Mouse (Mus musculus): ENCODE data around the gene Bst2. TPM values are rescaled to one million over a fixed set of nuclear protein-coding genes. Genes with fewer than 3 reads are reported as not detected.

The Bst2 gene
- 10 to 100 TPM; 12.8 to 13.8 TPM for total RNA-seq (2021)

- DNase-seq = peak; percentile 87
These were observed at the start of gene Bst2 for GRCm38 (mm10) chr8:71537028-71537867. Gene Bst2 (minus strand): TSS chr8:71537456.

DNA sequence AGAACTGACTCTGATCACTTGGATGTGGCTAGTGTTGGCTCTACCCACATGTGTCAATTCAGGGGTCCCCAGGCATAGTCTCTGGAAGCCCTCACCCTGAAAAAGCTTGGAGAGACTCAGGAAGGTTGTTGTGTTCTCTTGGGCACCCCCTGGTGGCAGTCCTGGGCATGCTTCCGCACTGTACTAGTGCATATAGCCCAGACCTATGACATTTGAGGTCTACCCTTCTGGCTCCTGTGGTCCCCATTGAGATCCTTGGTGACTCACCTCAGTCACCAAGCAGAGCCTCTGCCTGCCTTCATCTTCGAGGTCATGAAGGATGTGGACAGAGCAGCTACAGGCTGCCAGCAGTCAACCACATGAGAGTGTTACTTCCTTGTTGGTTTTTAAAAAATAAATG is 49.6 kb upstream of the Bst2 start:
- DNase-seq = peak; percentile 67

GRCm38 (mm10) chr8:71580201-71580600 is 42.9 kb upstream of the Bst2 start:
- no peak for DNase-seq

GRCm38 (mm10) chr8:71579476-71579875 is 42.2 kb upstream of the Bst2 start:
- peak; percentile 62 for DNase-seq

GRCm38 (mm10) chr8:71579009-71579408 is 41.8 kb upstream of the Bst2 start:
- DNase-seq = no peak

- DNase-seq = no peak
These were observed 40.7 kb upstream of the Bst2 start for GRCm38 (mm10) chr8:71577856-71578387.

DNA sequence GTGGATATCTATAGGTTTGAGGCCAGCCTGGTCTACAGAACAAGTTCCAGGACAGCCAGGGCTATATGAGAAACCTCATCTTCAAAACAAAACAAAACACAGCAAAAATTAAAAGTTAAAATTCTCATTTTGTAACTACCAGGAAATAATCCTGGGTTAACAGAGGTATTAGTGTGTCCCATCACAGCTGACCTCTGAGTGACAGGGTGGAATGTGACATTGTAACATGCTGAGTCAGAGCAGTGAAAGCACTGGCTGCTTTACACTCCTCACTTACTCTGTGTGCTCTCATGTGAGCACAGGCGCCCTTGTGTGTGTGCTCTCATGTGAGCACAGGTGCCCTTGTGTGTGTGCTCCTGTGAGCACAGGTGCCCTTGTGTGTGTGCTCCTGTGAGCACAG is 37.8 kb upstream of the Bst2 start:
- no peak for DNase-seq

- DNase-seq = peak; percentile 37
These were observed 37.2 kb upstream of the Bst2 start for GRCm38 (mm10) chr8:71574426-71574825.

DNA sequence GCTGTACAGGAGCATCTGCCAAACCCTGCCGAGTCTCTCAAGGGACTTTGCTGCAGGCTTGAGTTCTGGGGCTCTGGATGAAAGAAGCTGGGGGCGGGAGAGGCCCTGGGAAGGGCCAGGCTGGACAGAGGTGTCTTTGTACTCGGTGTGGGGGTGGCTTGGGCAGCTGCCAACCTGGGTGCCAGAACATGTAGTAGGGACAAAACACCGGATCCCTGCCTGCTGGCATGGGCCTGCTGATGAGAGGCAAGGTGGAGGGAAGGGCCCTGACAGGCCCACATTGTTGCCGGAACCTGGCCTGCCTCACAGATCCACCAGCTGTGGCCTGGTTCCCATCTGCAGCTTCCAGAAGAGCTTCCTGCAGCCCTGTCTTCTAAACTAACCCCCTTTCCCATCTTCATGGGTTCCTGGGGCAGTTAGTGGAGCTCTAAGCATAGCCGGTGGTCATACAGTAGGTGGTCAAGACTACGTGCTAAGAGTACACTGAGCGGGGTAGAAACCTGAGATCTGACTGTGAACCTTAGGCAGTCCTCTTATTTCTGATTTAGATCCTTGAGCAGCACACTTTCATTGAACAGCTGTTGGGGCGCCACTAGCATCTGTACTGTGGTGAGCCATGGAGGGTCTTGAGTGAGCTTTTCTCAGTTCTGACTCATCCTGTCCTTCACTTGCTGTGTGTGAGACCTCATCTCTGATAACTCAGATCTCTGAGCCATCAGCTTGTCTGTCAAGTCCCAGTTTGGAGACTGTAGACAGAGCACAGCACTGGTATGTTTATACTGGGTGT is 35.8 kb upstream of the Bst2 start:
- DNase-seq = peak; percentile 80

GRCm38 (mm10) chr8:71572077-71572476 is 34.8 kb upstream of the Bst2 start:
- DNase-seq = peak; percentile 10

DNA sequence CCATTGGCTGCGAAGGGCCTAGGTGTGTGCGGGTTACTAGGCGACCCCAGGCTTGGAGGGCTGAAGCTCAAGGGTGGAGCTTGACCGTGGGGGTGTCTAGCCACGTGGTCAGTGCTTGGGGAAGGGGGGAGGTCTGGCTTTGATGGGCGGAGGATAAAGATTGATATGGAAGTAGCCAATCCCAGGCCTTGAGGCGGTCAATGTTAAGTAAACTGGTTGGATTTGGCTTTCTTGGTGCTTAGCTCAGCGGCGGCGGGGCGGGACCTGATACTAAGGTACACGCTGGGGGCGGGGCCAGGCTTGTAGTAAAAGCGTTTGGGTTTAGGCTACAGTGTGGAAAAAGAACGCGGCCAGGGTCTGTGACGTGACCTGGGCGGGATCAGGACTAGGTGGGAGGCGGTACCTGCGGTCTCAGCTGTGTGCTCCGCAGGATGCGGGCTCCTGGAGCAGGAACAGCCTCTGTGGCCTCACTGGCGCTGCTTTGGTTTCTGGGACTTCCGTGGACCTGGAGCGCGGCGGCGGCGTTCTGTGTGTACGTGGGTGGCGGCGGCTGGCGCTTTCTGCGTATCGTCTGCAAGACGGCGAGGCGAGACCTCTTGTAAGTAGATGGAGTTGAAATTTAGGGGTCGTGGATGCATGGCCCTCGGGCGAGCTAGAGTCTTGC is 33.2 kb upstream of the Bst2 start:
- peak; percentile 83 for DNase-seq

DNA sequence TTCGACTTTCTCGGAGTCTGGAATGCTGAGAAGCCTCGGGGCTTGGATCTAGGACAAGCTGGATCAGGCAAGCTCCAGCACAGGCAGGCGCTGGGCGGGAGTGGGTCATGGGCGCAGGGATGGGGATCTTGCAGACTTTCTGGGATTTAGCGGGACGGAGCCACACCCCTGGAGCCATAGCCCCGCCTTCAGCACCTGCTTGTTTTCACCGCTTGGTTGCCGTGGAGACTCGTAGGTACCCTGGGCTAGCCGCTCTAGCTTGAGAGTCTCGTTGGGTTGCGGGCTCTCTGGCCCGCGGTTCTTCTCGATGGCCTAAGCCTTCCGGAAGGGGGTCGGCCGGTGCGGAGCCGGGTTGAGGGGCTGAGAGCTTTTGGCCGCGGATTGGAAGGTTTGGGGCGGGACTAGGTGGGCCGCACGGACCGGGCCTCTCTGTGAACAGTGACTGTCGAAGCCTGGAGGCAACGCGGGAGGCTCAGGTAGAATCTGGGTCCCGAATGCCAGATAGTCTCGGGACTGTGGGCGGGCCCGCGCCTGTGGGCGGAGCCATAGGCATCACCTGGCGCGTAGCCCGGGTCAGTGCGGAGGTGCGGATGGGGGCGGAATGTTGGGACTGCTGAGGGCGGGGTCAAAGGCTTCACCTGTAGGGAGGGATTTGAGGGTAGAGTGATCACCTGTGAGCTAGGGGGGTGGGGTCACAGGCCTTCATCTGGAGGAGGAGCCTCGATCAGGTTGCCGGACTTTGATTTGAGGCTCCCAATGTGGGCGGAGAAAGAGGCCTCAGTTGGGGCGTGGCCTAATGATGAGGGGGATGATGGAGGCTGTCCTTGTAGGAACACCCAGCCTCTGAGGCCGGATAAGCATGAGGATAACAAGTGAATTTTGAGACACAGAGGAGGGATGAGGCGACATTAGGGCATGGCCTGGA is 32.4 kb upstream of the Bst2 start:
- DNase-seq = peak; percentile 80

DNA sequence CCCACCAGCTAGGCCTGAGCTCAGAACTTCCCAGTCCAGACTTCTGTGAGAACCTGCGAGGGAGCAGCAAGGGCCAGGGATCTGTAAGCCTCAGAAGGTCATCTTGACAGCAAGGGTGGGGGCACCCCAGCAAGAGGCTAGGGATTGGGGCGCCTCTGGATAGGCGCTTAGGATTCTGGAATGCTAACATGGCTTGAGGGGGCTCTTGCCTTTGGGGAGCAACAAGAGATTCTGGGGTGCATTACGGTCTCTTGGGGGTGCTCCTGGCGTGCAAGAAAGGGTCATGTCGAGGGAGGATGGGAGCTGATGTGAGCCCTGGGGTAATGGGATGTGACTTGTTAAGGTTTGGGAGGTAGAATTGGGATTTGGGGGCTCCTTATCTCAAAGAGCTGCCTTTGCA is 31.7 kb upstream of the Bst2 start:
- peak; percentile 40 for DNase-seq

DNA sequence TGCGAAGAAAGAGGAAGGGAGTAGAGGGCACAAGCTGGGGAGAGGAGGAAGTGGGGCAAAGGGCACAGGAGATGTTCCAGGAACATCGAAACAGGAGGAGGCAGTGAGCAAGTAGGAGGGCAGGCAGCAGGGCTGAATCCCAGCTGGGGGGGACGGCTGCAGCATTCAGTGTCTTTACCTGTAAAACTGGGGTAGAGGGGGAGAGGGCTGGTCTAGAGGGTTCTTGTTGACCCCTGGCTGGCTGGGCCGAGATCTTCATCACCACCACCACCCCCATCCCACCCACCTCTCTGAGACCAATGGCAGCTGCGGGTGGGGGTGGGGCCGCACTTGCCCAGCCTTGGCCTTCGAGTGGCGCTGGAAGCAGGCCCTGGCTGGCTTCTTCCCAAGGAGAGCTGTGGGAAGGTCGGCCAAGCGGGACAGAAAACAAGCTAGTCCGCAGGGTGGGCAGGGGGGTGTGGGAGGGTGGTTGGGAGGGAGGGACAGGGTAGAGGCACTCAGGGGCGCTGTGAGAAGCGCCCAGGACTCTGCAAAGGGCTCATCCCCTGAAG is 31.2 kb upstream of the Bst2 start, which contains the start of gene Slc27a1:
Gene Slc27a1, plus strand, starts transcription at position 496 of the 551 bp plus-strand sequence.
- peak; percentile 91 for DNase-seq

- DNase-seq = no peak
These were observed 30.3 kb upstream of the Bst2 start for GRCm38 (mm10) chr8:71567587-71567986.

GRCm38 (mm10) chr8:71566501-71566900 is 29.2 kb upstream of the Bst2 start, which contains the start of gene Nxnl1:
Gene Nxnl1 (minus strand): TSS chr8:71566601.
- DNase-seq = no peak

DNA sequence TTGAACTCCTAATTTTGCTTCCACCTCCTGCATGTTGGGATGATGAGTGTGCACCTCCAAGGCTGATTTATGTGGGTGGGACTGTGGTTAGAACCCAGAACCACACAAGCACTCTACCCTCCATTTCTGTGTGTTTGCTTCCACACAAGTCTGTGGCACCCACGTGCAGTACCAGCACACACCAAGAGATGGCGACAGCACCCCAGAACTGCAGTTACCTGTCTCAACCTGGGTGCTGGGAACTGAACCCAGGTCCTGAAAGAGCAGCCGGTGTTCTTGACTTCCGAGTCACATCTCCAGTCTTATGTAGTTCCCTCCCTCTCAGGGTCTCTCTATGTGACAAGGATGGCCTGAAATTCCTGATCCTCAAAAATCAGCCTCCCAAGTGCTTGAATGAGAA is 26.7 kb upstream of the Bst2 start:
- no peak for DNase-seq

DNA sequence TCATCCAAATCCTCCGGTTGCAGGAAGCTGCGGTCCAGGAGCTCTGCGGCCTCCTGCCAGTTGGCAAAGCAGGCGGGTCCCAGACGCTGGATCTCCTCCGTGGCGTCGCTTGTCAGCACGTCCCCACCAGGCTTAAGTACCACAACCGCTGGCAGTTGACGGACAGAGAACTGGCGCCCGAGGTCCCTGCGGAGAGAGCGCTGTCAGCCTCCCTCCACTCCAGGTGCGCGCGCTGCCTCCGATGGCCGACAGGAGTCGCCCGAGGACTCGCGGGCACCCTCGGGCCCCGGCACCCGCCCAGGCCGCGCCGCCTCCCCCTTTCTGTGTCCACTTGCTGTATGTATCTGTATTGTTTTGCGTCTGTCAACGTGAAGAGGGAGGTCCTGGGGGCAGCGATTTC is 25.5 kb upstream of the Bst2 start:
- DNase-seq = peak; percentile 93

DNA sequence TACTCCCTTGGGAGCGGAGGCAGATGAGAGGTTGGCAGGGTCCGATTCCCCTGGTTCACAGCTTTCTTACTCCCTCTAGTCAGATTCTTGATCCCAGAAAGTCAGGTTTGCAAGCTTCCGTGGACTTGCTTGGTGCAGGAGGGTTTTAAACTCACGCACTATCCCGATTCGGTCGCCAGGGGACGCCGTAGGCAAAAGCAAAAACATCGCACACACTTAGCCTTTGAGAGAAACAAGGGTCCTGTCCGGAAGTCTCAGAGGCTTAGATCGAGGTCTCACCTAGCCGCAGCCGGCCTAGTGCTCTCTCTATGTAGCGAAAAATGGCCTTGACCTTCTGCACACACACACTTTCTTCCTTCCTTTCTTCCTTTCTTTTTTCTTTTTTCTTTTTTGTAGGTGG is 24.1 kb upstream of the Bst2 start:
- DNase-seq = peak; percentile 71

DNA sequence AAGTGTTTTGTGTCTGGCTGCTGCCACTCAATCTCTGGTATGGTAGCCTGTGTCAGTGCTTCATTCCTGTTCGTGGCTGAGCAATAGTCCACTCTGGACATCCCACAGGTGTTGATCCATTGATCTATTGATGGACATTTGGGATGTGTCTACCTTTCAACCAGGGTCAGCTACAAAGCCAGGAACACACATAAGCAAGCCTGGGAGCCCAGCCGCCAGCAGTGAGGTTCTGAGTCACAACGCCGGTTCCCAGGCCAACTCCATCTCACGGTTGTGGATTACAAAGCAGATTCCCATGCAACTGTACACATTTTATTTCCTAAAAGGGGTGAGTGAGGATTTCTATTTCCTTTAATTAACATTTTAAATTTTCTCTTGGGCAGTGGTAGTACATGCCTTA is 23.5 kb upstream of the Bst2 start:
- DNase-seq = no peak

DNA sequence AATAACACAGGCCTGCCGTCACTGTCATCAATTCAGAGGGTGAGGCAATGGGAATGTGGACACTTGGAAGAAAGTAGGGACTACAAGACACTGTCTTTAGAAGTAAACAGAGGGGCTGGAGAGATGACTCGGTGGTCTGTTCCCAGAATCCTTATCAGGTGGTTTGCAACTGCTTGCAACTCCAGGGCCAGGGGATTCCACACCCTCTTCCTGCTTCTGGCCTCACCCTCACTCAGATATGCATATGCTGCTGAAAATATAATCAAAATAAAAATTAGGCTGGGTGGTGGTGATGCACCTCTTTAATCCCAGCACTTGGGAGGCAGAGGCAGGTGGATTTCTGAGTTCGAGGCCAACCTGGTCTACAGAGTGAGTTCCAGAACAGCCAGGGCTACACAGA is 22.8 kb upstream of the Bst2 start:
- DNase-seq = no peak
